Mouse (Mus musculus) brown adipose tissue, adult 24 weeks (tissue): ENCODE data around the gene Gm20715. TPM values are rescaled to one million over a fixed set of nuclear protein-coding genes. Genes with fewer than 3 reads are reported as not detected.
"Not testable (repeated sequence)": the region's sequence is repeated elsewhere in the genome, so short reads cannot be mapped to it uniquely, and the experiment has no call there.

Experiments
- H3K27ac ChIP-seq: fragments of 200-500 bp; replicated peaks from 2 replicates; pipeline ENCODE4 v1.5.1; 2012; ENCODE audit warnings: low read depth, mild to moderate bottlenecking, low read length
- H3K4me1 ChIP-seq: fragments of 200-500 bp; 2 replicates; pipeline ENCODE4 v1.6.1; 2012; ENCODE audit warnings: low read length, mixed read lengths; ENCODE audit not compliant: control insufficient read depth, insufficient read depth, insufficient read length
- H3K4me3 ChIP-seq: fragments of 200-500 bp; 2 replicates; pipeline ENCODE4 v1.5.1; 2012; ENCODE audit warnings: low read depth, mild to moderate bottlenecking, low read length, moderate library complexity; ENCODE audit not compliant: insufficient read depth
- polyA plus RNA-seq: library from polyadenylated mRNA; stranded (reverse); fragments of >200 nt; gene quantifications from 2 replicates; pipeline ENCODE4 v1.2.4, GENCODE M21; 2012; ENCODE audit not compliant: missing spikeins, insufficient read depth, insufficient read length

Gm20715 gene
- polyA plus RNA-seq, 1 experiment, result not detected

- Histone ChIP-seq H3K4me1 (peaks cover 1% of the 10 kb centered on the region; the same call in 1 of the 2 replicates), H3K27ac (no peak overlapping the region), H3K4me3 (no peak overlapping the region)
Observed at GRCm38 (mm10) chr7:6388971-6389370, 21.1 kb upstream of the Gm20715 start.

GRCm38 (mm10) chr7:6389449-6389848 lies 20.6 kb upstream of the Gm20715 start:
- no peak overlapping the region for H3K27ac ChIP-seq
- no peaks in the 10 kb centered on the region for H3K4me1 ChIP-seq
- H3K4me3 ChIP-seq, result no peak overlapping the region

- Histone ChIP-seq H3K4me1 (no peaks in the 10 kb centered on the region), H3K4me3 (peak within 1 kb of the TSS; percentile 64), H3K27ac (no peak within 1 kb of the TSS)
Observed at GRCm38 (mm10) chr7:6397996-6398975, 11.8 kb upstream of the Gm20715 start, which contains the start of gene Smim17. Gene Smim17 (plus strand): TSS chr7:6398715.

- H3K4me3 ChIP-seq, result no peak overlapping the region
- no peak overlapping the region for H3K27ac ChIP-seq
- no peaks in the 10 kb centered on the region for H3K4me1 ChIP-seq
Observed at GRCm38 (mm10) chr7:6414626-6415441, 4.8 kb downstream of the Gm20715 start.

GRCm38 (mm10) chr7:6415442-6415787 lies 5.3 kb downstream of the Gm20715 start:
- no peak overlapping the region for H3K27ac ChIP-seq
- H3K4me3 ChIP-seq, result no peak overlapping the region
- no peaks in the 10 kb centered on the region for H3K4me1 ChIP-seq

- H3K4me1 ChIP-seq, result no peaks in the 10 kb centered on the region
Observed at GRCm38 (mm10) chr7:6419894-6420293, 9.8 kb downstream of the Gm20715 start.

GRCm38 (mm10) chr7:6429381-6429780 lies 19.3 kb downstream of the Gm20715 start:
- H3K4me3 ChIP-seq, result no peak overlapping the region
- H3K27ac ChIP-seq, result no peak overlapping the region
- H3K4me1 ChIP-seq, result no peaks in the 10 kb centered on the region

More at GRCm38 (mm10) chr7:6419894-6420293, 9.8 kb downstream of the Gm20715 start:
- Histone ChIP-seq H3K4me3 (no peak overlapping the region), H3K27ac (no peak overlapping the region)

- no peaks in the 10 kb centered on the region for H3K4me1 ChIP-seq
- H3K27ac ChIP-seq, result no peak overlapping the region
- no peak overlapping the region for H3K4me3 ChIP-seq
Observed at GRCm38 (mm10) chr7:6430342-6430741, 20.3 kb downstream of the Gm20715 start.

GRCm38 (mm10) chr7:6438388-6438787 lies 28.3 kb downstream of the Gm20715 start, which contains the start of gene Olfr1344:
Gene Olfr1344 (plus strand): TSS chr7:6438688.
- H3K27ac ChIP-seq, result no peak within 1 kb of the TSS

GRCm38 (mm10) chr7:6441173-6441572 lies 31.1 kb downstream of the Gm20715 start:
- H3K4me3 ChIP-seq, result no peak overlapping the region
- H3K4me1 ChIP-seq, result no peaks in the 10 kb centered on the region
- H3K27ac ChIP-seq, result no peak overlapping the region

More at GRCm38 (mm10) chr7:6438388-6438787, 28.3 kb downstream of the Gm20715 start, which contains the start of gene Olfr1344:
- Histone ChIP-seq H3K4me1 (no peaks in the 10 kb centered on the region), H3K4me3 (no peak within 1 kb of the TSS)

GRCm38 (mm10) chr7:6447771-6448170 lies 37.7 kb downstream of the Gm20715 start:
- Histone ChIP-seq H3K4me1 (no peaks in the 10 kb centered on the region), H3K27ac (no peak overlapping the region), H3K4me3 (no peak overlapping the region)

GRCm38 (mm10) chr7:6455868-6456267 lies 45.8 kb downstream of the Gm20715 start, which contains the start of gene Olfr1336:
Gene Olfr1336 (plus strand): TSS chr7:6456168.
- no peak within 1 kb of the TSS for H3K27ac ChIP-seq
- H3K4me3 ChIP-seq, result no peak within 1 kb of the TSS
- H3K4me1 ChIP-seq, result no peaks in the 10 kb centered on the region

GRCm38 (mm10) chr7:6456399-6456798 lies 46.3 kb downstream of the Gm20715 start:
- no peak overlapping the region for H3K4me3 ChIP-seq
- no peaks in the 10 kb centered on the region for H3K4me1 ChIP-seq
- no peak overlapping the region for H3K27ac ChIP-seq

GRCm38 (mm10) chr7:6466951-6467350 lies 56.9 kb downstream of the Gm20715 start, which contains the start of gene Olfr1346:
Gene Olfr1346 (plus strand): TSS chr7:6467101.
- H3K27ac ChIP-seq, result no peak within 1 kb of the TSS
- no peaks in the 10 kb centered on the region for H3K4me1 ChIP-seq
- H3K4me3 ChIP-seq, result no peak within 1 kb of the TSS

GRCm38 (mm10) chr7:6477633-6478032 lies 67.6 kb downstream of the Gm20715 start:
- not testable (repeated sequence) for H3K27ac ChIP-seq, H3K4me3 ChIP-seq, H3K4me1 ChIP-seq
